Mouse (Mus musculus): ENCODE results near the gene Samd4. TPM values are rescaled to one million over a fixed set of nuclear protein-coding genes. Genes with fewer than 3 reads are reported as not detected.

The Samd4 gene
- total RNA-seq, 2 experiments from 2014 or later = 57.1 to 57.9 TPM

GRCm38 (mm10) chr14:47041699-47042098 is 159.0 kb downstream of the Samd4 start:
- no peak for DNase-seq (ENCODE audit: low spot score)
- intact Hi-C loops (cut with DNase I) = no loop called here

DNA sequence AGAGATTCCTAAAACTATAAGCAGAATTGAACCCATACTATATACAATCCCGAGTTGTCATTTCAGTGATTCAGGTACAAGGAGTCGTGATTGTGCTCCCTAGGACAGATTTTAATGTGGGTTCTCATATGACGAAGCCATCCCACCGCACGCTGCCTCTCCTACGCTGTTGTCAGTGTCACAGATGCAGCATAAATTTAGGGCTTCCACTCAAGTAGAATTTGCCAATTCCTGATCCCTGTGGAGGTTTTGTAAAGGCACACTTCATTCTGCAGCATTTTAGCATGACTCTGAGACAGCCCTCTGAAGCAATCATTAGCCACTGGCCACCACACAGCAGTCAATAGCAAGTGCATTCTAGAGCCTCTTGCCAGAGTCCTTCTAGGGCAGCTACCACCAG is 166.4 kb downstream of the Samd4 start:
- DNase-seq (ENCODE audit: low spot score) = no peak
- intact Hi-C loops (cut with DNase I) = no loop called here

GRCm38 (mm10) chr14:47051743-47052610 is 169.3 kb downstream of the Samd4 start:
- no peak for DNase-seq (ENCODE audit: low spot score)
- intact Hi-C loops (cut with DNase I) = loop anchor here (5.0 kb wide), 1 partner anchor 40 kb away; no protein-coding TSS in a partner anchor

GRCm38 (mm10) chr14:47053101-47053500 is 170.4 kb downstream of the Samd4 start:
- DNase-seq (ENCODE audit: low spot score) = no peak

GRCm38 (mm10) chr14:47053824-47054223 is 171.2 kb downstream of the Samd4 start:
- intact Hi-C loops (cut with DNase I) = loop anchor here (5.0 kb wide), 1 partner anchor 42 kb away; no protein-coding TSS in a partner anchor
- DNase-seq (ENCODE audit: low spot score) = no peak

More at GRCm38 (mm10) chr14:47053101-47053500, 170.4 kb downstream of the Samd4 start:
- intact Hi-C loops (cut with DNase I) = loop anchor here (5.0 kb wide), 1 partner anchor 41 kb away; no protein-coding TSS in a partner anchor

DNA sequence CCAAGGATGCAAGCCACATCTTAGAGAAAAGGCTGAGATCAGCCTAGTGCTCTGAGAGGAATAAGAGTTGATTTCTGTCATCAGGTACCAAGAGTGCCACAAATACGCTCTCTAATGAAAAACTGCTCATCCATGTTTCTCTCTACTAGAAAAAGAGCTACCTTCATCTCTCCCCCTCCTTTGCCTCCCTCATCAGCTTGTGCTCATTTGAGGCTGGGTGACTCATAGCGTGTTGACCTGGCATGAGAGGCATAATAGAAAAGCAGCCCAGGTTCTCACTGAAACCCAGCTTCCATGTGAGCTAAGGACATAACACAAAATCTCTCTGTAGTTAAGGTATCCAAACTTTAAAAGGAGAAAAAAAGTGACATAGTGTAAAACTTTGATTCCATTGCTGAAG is 176.3 kb downstream of the Samd4 start:
- intact Hi-C loops (cut with DNase I) = no loop called here
- DNase-seq (ENCODE audit: low spot score) = no peak

DNA sequence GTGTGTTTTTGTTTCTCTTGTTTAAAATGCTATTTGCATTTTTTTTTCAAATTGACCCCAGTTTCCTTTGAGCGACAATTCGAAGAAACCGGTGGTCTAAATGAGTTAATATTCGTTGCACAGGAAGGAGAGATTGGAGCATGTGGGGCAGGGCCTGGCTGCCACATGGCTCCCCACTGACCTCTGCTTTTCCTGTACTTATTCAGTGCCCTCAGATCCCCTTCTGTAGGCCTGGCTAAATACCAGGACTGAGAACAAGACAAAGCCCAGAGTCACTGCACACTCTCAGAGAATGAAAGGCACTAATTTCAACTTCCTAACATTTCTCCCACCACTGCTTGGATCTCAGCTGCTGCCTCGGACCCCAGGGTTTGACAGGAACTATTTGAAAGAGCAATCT is 182.4 kb downstream of the Samd4 start:
- no peak for DNase-seq (ENCODE audit: low spot score)
- intact Hi-C loops (cut with DNase I) = no loop called here

DNA sequence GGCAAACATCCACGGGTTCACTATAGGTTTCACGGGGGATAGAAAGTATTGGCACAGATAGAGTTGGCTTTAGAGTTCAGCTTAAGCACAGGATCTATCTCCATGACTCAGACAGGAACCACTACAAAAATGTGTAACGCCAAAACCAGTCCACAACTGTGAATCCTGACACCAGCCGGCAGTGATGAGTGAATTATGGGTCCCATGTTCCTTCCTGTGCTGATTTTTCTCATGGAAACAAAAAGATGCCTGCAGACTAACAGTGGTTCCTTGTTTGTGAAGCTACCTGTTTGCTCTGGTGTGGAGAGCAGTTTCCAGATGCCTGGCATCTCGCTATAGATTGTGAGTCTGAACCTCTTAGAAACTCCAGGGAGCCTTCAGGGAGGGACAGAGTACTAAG is 184.2 kb downstream of the Samd4 start:
- intact Hi-C loops (cut with DNase I) = no loop called here
- no peak for DNase-seq (ENCODE audit: low spot score)

DNA sequence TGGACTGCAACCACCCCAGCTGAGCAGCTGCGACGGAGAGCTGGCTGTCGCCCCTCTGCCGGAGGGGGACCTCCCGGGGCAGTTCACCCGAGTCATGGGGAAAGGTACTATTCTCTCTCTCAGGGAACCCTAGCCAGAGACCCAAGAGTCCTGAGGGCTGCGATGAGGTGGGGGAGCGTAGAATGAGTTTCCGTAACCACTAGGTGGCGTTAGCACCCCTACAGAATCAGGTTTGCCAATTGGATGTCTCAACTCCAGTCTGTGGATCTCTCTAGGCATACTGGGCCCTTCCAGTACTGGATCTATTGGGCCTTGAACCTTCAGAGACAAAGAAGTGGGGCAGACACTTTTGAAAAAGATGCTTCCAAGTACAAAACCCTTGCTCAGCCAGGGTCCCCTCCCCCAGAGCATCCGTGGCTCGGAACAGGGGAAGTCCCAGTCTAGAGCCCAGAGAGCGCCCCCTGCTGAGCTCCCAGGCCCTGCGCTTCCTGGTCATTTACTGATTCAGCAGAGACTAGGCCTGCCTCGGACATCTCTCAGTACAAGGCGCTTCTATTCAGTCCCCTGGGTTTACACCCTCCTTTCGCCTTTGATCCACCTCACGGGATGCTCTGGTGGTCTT is 191.5 kb downstream of the Samd4 start:
- intact Hi-C loops (cut with DNase I) = loop anchor here (5.0 kb wide), 1 partner anchor 67 kb away; no protein-coding TSS in a partner anchor
- DNase-seq (ENCODE audit: low spot score) = no peak

DNA sequence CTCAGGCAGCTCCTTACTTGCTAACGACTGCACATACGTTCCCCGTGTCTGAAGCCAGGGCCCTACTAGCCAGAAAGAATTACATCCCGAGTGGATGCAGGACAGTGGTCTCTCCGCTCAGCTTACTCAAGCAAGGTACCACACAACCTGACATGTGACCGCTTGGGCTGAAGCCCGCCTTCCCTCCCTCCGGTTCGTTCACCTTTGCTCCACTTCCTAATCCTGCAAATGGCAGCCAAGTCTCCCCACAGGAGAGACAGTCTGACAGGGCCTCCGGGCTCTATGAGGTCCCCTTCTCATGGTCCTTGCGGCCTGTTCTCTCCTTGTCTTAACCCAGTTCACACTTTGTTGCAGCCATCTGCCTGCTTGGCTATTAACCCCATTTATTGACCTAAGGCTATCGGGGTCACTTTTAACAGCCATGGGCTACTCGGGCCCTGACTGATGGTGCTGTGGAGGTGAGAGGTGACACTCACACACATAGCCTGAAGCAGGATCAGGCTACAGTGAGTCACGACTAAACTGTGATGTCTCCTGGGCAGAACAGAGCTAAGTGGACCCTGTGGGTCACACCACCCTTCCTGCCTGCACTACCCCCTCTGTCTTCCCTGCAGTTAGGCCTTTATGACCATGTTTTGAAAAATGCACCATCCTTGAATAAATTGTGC is 192.5 kb downstream of the Samd4 start:
- no peak for DNase-seq (ENCODE audit: low spot score)
- intact Hi-C loops (cut with DNase I) = no loop called here

DNA sequence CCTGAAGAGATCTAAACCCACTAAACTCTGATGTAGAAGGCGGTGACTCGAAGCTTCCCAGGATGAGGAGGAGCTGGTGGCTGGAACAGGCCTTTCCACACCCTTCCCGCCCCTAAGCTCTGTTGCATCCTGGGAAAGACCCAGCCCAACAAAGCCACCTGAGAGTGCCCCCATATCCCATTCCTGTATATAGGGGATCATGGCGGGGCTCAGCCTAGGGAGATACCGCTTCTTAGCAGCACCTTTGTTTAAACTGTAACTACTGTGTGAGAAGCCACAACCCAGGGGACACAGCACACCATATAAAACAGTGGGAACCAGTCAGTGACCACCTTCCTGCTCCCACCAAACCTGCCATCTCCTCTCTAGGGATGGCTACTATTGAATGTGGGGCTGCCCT is 193.2 kb downstream of the Samd4 start:
- no peak for DNase-seq (ENCODE audit: low spot score)
- intact Hi-C loops (cut with DNase I) = no loop called here

GRCm38 (mm10) chr14:47076956-47077575 is 194.4 kb downstream of the Samd4 start:
- DNase-seq (ENCODE audit: low spot score) = no peak
- intact Hi-C loops (cut with DNase I) = no loop called here

- no peak for DNase-seq (ENCODE audit: low spot score)
- intact Hi-C loops (cut with DNase I) = no loop called here
Measured at GRCm38 (mm10) chr14:47077576-47077970, 194.9 kb downstream of the Samd4 start.

DNA sequence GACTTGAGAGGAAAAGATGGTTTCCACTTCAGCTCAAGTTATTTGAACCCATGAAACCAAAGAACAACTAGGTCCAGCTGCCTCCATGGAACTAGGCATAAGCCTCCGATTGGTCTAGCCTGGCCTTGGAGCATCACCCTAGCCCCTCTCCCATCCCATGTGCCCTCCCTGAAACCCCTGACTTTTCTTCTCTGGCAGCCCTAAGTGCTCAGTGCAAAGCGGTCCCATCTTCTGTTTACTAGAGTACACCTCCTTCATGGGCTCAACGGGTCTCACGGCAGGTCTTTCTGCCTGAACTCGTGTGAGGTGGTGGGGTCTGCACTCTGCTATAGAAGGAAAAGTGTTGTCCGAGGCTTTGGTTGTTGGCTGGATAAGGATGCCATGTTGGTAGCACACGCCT is 197.3 kb downstream of the Samd4 start:
- intact Hi-C loops (cut with DNase I) = no loop called here
- DNase-seq (ENCODE audit: low spot score) = no peak

- no peak for DNase-seq (ENCODE audit: low spot score)
- intact Hi-C loops (cut with DNase I) = no loop called here
Measured at GRCm38 (mm10) chr14:47083311-47083710, 200.7 kb downstream of the Samd4 start.

DNA sequence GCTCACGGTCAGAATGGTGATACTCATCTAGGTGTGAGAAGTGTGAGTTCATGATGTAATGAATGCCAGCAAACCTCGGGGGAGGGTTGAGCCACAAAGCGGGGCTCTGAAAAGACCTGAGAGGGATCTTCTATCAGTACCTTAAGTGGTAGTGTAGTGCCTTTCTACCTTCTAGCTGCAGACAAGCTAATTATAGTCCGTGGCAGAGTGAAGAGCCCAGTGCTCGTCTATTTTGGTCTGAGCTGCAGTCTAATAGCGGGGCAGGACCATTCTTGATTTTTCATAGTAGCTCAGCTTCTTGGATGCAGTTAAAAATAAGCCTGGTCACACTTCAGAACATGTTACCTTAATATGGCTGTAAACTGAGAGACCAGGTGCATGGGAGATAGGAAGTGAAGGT is 201.2 kb downstream of the Samd4 start:
- no peak for DNase-seq (ENCODE audit: low spot score)
- intact Hi-C loops (cut with DNase I) = no loop called here

- intact Hi-C loops (cut with DNase I) = loop anchor here (5.0 kb wide), 1 partner anchor 103 kb away; the partner anchor contains the start of gene Gch1
Measured at GRCm38 (mm10) chr14:47084686-47085085, 202.0 kb downstream of the Samd4 start.

DNA sequence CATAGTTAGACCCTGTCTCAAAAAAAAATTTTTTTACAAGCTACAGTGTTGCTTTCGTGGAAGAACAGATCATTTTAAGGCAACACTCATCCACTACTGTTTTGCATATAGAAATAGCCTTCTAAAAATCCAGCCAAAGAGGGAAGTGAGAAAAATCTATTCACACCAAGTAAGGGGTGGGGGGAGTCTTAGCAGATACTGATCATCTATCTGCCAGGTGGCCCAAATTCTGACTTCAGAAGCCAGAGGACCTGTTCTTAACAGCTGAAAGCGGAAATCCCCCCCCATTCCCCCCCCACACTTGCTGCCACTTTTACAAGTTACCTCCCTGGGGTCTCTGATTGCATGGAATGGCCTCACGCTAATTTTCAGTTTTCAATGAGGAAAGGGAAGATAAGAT is 203.5 kb downstream of the Samd4 start:
- intact Hi-C loops (cut with DNase I) = loop anchor here (1.0 to 5.0 kb wide), 2 partner anchors 85 to 101 kb away; partner anchors contain the start of gene Gch1
- DNase-seq (ENCODE audit: low spot score) = no peak

More at GRCm38 (mm10) chr14:47084686-47085085, 202.0 kb downstream of the Samd4 start:
- no peak for DNase-seq (ENCODE audit: low spot score)

GRCm38 (mm10) chr14:47086743-47087142 is 204.1 kb downstream of the Samd4 start:
- intact Hi-C loops (cut with DNase I) = loop anchor here (1.0 to 5.0 kb wide), 3 partner anchors 85 to 205 kb away; partner anchors contain the start of gene Gch1
- DNase-seq (ENCODE audit: low spot score) = peak; percentile 33

DNA sequence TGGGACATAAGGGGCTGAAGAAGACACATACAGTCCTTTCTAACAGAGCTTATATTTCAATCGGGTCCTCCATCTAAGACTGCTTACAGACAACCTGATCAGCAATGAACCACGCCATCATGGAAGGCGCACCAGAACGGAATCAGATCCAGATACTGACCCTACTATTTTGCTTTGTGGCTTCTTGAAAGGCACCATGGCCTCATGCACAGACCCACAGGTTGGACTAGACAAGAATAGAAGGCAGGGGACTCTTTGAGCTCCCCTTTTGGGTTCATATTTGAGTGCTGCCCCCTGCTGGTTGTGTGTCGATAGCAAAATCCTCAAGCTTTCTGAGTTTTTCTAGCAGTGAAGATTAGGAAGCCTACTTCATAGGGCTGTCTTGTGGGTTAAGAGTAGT is 204.5 kb downstream of the Samd4 start:
- DNase-seq (ENCODE audit: low spot score) = peak; percentile 37
- intact Hi-C loops (cut with DNase I) = loop anchor here (1.0 to 5.0 kb wide), 2 partner anchors 100 to 206 kb away; partner anchors contain the start of gene Gch1
